Mouse (Mus musculus) lung, embryonic 16.5 days (tissue): ENCODE results near the gene Herc1. TPM values are rescaled to one million over a fixed set of nuclear protein-coding genes. Genes with fewer than 3 reads are reported as not detected.
"Not testable (repeated sequence)": the region's sequence is repeated elsewhere in the genome, so short reads cannot be mapped to it uniquely, and the experiment has no call there.

Source experiments
- ATAC-seq: fragments of 200-750 bp; cut with Nextera tagmentation; 2 replicates; pipeline ENCODE4 v1.8.0; 2017; ENCODE audit warnings: low read depth, mild to moderate bottlenecking, moderate library complexity
- H3K27ac ChIP-seq: fragments of 300-500 bp; sonication (generic); 2 replicates; pipeline ENCODE4 v1.5.1; 2014; ENCODE audit warnings: mild to moderate bottlenecking, control low read depth, low read length
- H3K27me3 ChIP-seq: fragments of 300-500 bp; sonication (generic); 2 replicates; pipeline ENCODE4 v1.6.1; 2014; ENCODE audit warnings: low read depth, low read length, mixed read lengths; ENCODE audit not compliant: control insufficient read depth, insufficient read depth
- H3K36me3 ChIP-seq: fragments of 300-500 bp; sonication (generic); 2 replicates; pipeline ENCODE4 v1.6.1; 2014; ENCODE audit warnings: low read length; ENCODE audit not compliant: control insufficient read depth, insufficient read depth
- H3K4me1 ChIP-seq: fragments of 300-500 bp; sonication (generic); replicated peaks from 2 replicates; pipeline ENCODE4 v1.6.1; 2014; ENCODE audit warnings: low read length, mixed read lengths; ENCODE audit not compliant: control insufficient read depth, insufficient read depth
- H3K4me2 ChIP-seq: fragments of 300-500 bp; sonication (generic); 2 replicates; pipeline ENCODE4 v1.6.1; 2014; ENCODE audit warnings: low read depth, low read length, control low read depth
- H3K4me3 ChIP-seq: fragments of 300-500 bp; sonication (generic); 2 replicates; pipeline ENCODE4 v1.5.1; 2014; ENCODE audit warnings: mild to moderate bottlenecking, low read length, control low read depth
- H3K9ac ChIP-seq: fragments of 300-500 bp; sonication (generic); 2 replicates; pipeline ENCODE4 v1.6.1; 2014; ENCODE audit warnings: low read length, control low read depth
- H3K9me3 ChIP-seq: fragments of 300-500 bp; sonication (generic); 2 replicates; pipeline ENCODE4 v1.6.1; 2016; ENCODE audit warnings: low read length; ENCODE audit not compliant: control insufficient read depth
- WGBS: fragments of 180-500 bp; shearing (Covaris S2); extraction: QIAGEN DNeasy Blood & Tissue Kit; methylation state at CpG from one replicate; pipeline ENCODE4 v1.1.7; 2014; 5-methylcytosine and 5-hydroxymethylcytosine counted together
- polyA plus RNA-seq: library from polyadenylated mRNA; unstranded; fragments of >200 nt; fragmentation: Nextera tagmentation; extraction: Ambion mirVana; gene quantifications from 2 replicates; pipeline ENCODE4 v1.2.1, GENCODE M21; 2015

The Herc1 gene
- polyA plus RNA-seq, 1 experiment from 2014 or later: 18.8 TPM

DNA sequence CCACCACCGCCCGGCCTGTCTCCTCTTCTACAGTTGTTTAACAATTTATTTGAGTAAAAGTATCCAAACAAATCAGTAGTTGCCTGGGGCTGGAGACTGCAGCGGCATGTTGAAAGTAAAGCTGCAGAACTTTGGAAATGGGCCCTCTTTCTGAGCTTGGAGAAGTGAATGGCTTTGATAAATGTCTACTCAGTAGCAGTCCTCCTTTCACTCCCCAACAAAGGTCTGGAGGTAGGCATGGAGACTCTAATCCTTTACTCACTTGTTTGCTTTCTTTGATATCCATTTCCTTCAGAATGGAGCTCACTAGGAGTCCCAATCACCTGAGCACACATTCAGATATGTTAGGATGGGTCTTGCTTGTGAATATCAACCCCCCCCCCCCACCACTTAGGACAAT, 20.1 kb downstream of the Herc1 start:
- Histone ChIP-seq H3K27ac (no peak overlapping the region), H3K36me3 (peaks cover 6% of the 10 kb centered on the region), H3K9me3 (no peaks in the 10 kb centered on the region), H3K4me3 (no peak overlapping the region), H3K4me1 (0 out of 2 replicates have a peak, but pooled peaks cover 3% of the 10 kb centered on the region), H3K9ac (no peak overlapping the region), H3K27me3 (no peaks in the 10 kb centered on the region), H3K4me2 (no peak overlapping the region)
- ATAC-seq: no peak
- 73% methylated on average over 3 of the region's 3 CpGs for WGBS

DNA sequence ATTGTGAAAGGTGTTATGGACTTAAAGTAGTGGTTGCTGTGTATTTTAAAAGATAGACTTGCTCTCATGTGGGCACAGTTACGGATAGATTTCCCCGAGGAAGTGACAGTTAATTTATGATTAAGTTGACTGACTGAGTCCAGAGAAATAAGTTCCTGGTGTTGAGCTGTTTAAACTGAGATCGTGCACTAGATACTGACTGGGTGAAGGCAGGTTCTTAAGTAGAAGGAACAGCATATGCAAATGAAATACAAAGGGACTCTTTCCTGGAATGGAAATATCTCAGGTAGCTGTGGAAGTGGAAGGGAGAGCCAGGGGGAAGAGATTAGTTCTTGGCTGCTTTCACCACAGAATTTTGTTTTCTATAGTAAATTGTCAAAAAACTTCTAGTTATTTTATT, 20.6 kb downstream of the Herc1 start:
- H3K9ac ChIP-seq: no peak overlapping the region
- 0 out of 2 replicates have a peak, but pooled peaks cover 3% of the 10 kb centered on the region for H3K4me1 ChIP-seq
- H3K9me3 ChIP-seq: no peaks in the 10 kb centered on the region
- no peak overlapping the region for H3K27ac ChIP-seq
- 45% methylated on average over 3 of the region's 3 CpGs for WGBS
- ATAC-seq: no peak
- no peak overlapping the region for H3K4me2 ChIP-seq
- H3K36me3 ChIP-seq: peaks cover 6% of the 10 kb centered on the region
- no peak overlapping the region for H3K4me3 ChIP-seq
- H3K27me3 ChIP-seq: no peaks in the 10 kb centered on the region

DNA sequence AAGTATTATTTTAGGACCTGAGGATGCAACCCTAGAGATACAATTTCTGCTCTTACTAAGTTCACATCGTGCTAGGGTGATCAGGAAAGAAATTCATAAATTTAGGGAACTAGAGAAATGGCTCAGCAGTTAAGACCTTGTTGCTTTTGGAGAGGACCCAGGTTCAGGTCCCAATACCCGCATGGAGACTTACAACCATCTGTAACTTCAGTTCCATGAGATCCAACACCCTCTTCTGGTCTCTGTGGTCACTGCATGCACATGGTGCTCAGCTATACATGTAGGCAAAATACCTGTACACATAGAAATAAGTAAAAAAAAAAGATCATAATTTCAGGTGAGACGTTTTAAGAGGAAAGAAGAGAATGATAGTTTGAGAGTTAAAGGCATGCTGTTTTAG, 23.2 kb downstream of the Herc1 start:
- 88% methylated on average over 3 of the region's 3 CpGs for WGBS

DNA sequence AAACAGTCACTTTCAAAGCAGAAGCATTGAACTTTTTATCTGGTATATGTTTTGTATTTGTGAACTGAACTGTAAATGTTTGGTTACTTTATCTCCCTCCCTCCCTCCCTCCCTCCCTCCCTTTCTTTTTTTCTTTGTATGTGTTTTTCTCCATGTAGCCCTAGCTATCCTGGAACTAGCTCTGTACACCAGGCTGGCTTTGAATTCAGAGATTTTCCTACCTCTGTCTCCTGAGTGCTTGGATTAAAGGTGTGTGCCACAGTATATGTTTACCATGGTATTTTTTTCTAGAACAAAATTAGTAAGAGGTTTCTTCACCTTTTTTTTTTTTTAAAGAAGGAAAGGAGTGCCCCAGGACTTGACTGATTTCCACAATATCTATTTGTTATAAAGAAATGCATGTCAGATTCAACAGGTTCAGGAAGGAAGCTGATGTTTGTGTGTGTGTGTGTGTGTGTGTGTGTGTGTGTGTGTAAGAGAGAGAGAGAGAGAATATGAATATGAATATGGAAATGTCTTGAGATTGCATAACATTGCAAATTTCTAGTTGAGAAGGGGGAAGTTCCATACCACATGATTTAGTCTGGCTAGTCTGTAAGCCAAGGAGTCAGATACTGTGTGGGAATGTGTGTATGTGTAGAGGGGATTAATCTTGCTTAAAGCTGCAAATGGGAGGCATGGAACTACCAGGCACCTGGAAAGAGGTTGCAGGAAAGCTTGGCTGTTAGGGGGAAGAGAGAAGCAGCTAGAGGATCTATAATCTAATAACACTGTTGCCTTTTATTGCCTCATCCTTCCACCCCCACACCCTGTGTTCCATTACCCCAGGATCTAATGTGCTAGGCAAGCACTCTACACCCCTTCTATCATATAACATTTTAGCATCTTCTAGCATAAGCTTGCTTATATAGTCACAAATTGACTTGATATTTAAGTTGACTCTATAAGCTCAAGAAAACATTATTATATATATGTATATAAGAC, 24.5 kb downstream of the Herc1 start:
- Histone ChIP-seq H3K36me3 (peaks cover 6% of the 10 kb centered on the region), H3K9me3 (no peaks in the 10 kb centered on the region), H3K27ac (no peak overlapping the region), H3K4me3 (no peak overlapping the region), H3K4me2 (no peak overlapping the region), H3K4me1 (no peaks in the 10 kb centered on the region), H3K27me3 (no peaks in the 10 kb centered on the region), H3K9ac (no peak overlapping the region)
- ATAC-seq: no peak

More for the DNA sequence above, 23.2 kb downstream of the Herc1 start:
- 0 out of 2 replicates have a peak, but pooled peaks cover 3% of the 10 kb centered on the region for H3K4me1 ChIP-seq
- H3K9me3 ChIP-seq: no peaks in the 10 kb centered on the region
- no peak overlapping the region for H3K4me3 ChIP-seq
- no peak for ATAC-seq
- H3K27ac ChIP-seq: no peak overlapping the region
- no peak overlapping the region for H3K4me2 ChIP-seq
- no peaks in the 10 kb centered on the region for H3K27me3 ChIP-seq
- H3K36me3 ChIP-seq: peaks cover 6% of the 10 kb centered on the region
- no peak overlapping the region for H3K9ac ChIP-seq

DNA sequence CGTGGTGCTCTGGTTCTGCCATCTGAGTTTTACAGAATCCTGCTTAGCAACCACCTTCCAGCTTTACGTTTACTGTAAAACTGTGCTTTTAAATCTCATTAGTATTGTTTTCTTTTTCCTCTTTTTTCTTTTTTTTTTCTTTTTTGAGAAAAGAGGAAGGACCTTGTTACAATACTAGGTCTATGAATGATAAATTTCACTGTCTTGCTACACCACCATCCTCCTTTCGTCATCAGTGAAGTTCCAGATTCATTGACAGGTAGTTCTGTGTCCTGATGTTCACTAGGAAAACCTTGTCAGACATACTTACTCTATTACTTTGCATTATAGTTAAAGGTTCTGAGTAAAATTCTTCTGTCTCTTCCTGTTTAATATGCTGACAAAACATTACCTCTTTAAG, 33.2 kb downstream of the Herc1 start:
- no peaks in the 10 kb centered on the region for H3K4me1 ChIP-seq
- H3K27me3 ChIP-seq: no peaks in the 10 kb centered on the region
- H3K4me2 ChIP-seq: no peak overlapping the region
- WGBS: 87% methylated on average over 3 of the region's 3 CpGs
- ATAC-seq: no peak
- no peak overlapping the region for H3K9ac ChIP-seq
- no peaks in the 10 kb centered on the region for H3K9me3 ChIP-seq
- no peak overlapping the region for H3K4me3 ChIP-seq
- no peak overlapping the region for H3K27ac ChIP-seq
- H3K36me3 ChIP-seq: peaks cover 1% of the 10 kb centered on the region; the same call in 1 of the 2 replicates

DNA sequence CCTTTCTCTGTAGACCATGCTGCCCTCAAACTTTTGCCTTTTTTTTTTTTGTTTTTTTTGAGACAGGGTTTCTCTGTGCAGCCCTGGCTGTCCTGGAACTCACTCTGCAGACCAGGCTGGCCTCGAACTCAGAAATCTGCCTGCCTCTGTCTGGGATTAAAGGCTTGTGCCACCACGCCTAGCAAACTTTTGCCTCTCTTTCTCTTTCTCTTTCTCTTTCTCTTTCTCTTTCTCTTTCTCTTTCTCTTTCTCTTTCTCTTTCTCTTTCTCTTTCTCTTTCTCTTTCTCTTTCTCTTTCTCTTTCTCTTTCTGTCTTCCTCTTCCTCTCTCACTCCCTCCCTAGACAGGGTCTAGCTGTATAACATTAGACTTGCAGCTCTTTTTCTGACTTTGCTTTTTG, 40.1 kb downstream of the Herc1 start:
- H3K36me3 ChIP-seq, H3K9ac ChIP-seq, H3K4me2 ChIP-seq, ATAC-seq, H3K9me3 ChIP-seq, H3K27ac ChIP-seq, H3K4me1 ChIP-seq, H3K4me3 ChIP-seq, H3K27me3 ChIP-seq: not testable (repeated sequence)
- 97% methylated on average over 2 of the region's 2 CpGs for WGBS

DNA sequence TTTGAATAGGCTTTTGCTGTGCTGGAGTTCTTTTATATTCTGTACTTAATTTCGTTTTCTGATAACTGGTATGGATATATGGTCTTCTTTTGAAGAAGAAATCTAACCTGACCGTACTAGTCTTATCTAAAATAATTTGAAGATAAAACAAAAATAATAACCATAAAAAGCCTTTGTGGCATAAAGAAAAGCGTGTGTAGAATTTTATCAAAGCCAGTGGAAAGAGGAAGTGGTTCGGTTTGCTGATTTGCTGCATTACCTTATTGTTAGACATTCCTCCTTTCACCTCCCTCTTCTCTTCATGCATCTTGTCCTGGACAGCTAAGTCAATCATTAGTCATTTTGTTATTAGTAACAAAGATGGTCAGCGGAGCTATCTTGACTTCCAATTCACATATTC, 43.1 kb downstream of the Herc1 start:
- peaks cover 16% of the 10 kb centered on the region for H3K36me3 ChIP-seq
- no peaks in the 10 kb centered on the region for H3K9me3 ChIP-seq
- H3K27me3 ChIP-seq: no peaks in the 10 kb centered on the region
- H3K9ac ChIP-seq: no peak overlapping the region
- no peak overlapping the region for H3K27ac ChIP-seq
- no peak overlapping the region for H3K4me3 ChIP-seq
- no peak overlapping the region for H3K4me2 ChIP-seq
- no peaks in the 10 kb centered on the region for H3K4me1 ChIP-seq
- WGBS: 83% methylated on average over 5 of the region's 5 CpGs
- ATAC-seq: no peak

DNA sequence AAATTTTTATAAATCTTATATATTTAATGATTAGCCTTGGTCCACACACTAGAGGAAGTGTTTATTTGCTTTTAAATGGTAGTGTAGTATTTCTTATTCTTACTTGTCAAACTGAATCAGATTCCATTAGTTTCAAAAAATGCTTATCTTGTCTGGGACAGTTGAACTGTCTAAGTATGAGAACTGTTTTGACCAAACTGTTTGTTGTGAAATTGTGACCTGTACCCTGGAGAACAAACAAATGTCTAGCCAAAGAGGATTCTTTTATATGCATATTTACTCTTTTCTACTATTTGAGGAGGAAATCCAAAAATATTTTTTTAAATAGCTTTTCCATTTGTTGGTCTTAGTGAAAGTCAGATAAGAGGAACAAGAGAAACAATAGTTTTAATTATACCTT, 73.2 kb downstream of the Herc1 start:
- no peaks in the 10 kb centered on the region for H3K9me3 ChIP-seq
- no peak overlapping the region for H3K4me3 ChIP-seq
- peaks cover 2% of the 10 kb centered on the region; the same call in 1 of the 2 replicates for H3K36me3 ChIP-seq
- no peak overlapping the region for H3K4me2 ChIP-seq
- H3K27me3 ChIP-seq: no peaks in the 10 kb centered on the region
- no peak overlapping the region for H3K9ac ChIP-seq
- no peak overlapping the region for H3K27ac ChIP-seq
- no peak for ATAC-seq
- H3K4me1 ChIP-seq: no peaks in the 10 kb centered on the region

DNA sequence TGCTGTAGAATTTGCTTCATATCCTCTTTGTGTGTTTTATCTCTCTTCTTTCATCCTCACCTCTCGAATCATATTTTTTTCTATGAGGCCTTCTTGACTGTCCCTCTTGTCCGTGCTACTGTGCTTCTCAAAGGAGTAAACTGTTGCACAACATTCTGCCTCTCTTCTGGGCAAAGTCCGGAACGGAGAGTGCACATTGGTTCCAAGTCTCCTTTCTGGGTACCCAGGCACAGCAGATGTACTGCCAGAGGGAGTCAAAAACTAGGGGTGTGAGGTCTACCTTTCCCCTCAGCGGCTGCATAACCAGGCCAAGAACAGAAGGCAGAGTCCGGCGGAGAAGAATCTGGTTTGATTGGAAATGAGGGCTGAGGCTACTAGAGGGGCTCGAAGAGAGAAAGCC, 89.8 kb downstream of the Herc1 start:
- Histone ChIP-seq H3K36me3 (peaks cover 10% of the 10 kb centered on the region), H3K4me1 (no peaks in the 10 kb centered on the region), H3K4me2 (no peak overlapping the region)

More for the DNA sequence above, 89.8 kb downstream of the Herc1 start:
- no peak for ATAC-seq
- Histone ChIP-seq H3K27me3 (no peaks in the 10 kb centered on the region), H3K27ac (no peak overlapping the region), H3K9ac (no peak overlapping the region), H3K4me3 (no peak overlapping the region), H3K9me3 (no peaks in the 10 kb centered on the region)
- 91% methylated on average over 8 of the region's 8 CpGs for WGBS
